Mouse (Mus musculus) limb, embryonic 12.5 days (tissue): ENCODE results near the gene Olfr1087. TPM values are rescaled to one million over a fixed set of nuclear protein-coding genes. Genes with fewer than 3 reads are reported as not detected.
"Not testable (repeated sequence)": the region's sequence is repeated elsewhere in the genome, so short reads cannot be mapped to it uniquely, and the experiment has no call there.

Experiments used
- ATAC-seq: fragments of 200-750 bp; cut with Nextera tagmentation; 2 replicates; pipeline ENCODE4 v1.8.0; 2017; ENCODE audit warnings: low read depth, moderate TSS enrichment; ENCODE audit not compliant: insufficient number of reproducible peaks, insufficient read depth, low FRiP score, low TSS enrichment
- H3K27ac ChIP-seq: fragments of 300-500 bp; sonication (generic); 2 replicates; pipeline ENCODE4 v1.5.1; 2016; ENCODE audit warnings: mild to moderate bottlenecking, moderate library complexity
- H3K27me3 ChIP-seq: fragments of 300-500 bp; sonication (generic); 2 replicates; pipeline ENCODE4 v1.6.1; 2016; ENCODE audit warnings: mild to moderate bottlenecking, moderate library complexity
- H3K36me3 ChIP-seq: fragments of 300-500 bp; sonication (generic); 2 replicates; pipeline ENCODE4 v1.6.1; 2016; ENCODE audit warnings: mild to moderate bottlenecking, moderate library complexity
- H3K4me1 ChIP-seq: fragments of 300-500 bp; sonication (generic); replicated peaks from 2 replicates; pipeline ENCODE4 v1.6.1; 2016
- H3K4me2 ChIP-seq: fragments of 300-500 bp; sonication (generic); 2 replicates; pipeline ENCODE4 v1.6.1; 2016; ENCODE audit warnings: mild to moderate bottlenecking, moderate library complexity
- H3K4me3 ChIP-seq: fragments of 300-500 bp; sonication (generic); replicated peaks from 2 replicates; pipeline ENCODE4 v1.5.1; 2016; ENCODE audit warnings: mild to moderate bottlenecking
- H3K9ac ChIP-seq: fragments of 300-500 bp; sonication (generic); replicated peaks from 2 replicates; pipeline ENCODE4 v1.6.1; 2016; ENCODE audit warnings: mild to moderate bottlenecking, moderate library complexity
- H3K9me3 ChIP-seq: fragments of 300-500 bp; sonication (generic); 2 replicates; pipeline ENCODE4 v1.6.1; 2016; ENCODE audit warnings: mild to moderate bottlenecking, moderate library complexity
- WGBS: fragments of 180-500 bp; shearing (Covaris S2); methylation state at CpG from one replicate; pipeline ENCODE4 v1.1.7; 2016; 5-methylcytosine and 5-hydroxymethylcytosine counted together
- polyA plus RNA-seq: library from polyadenylated mRNA; unstranded; fragments of >200 nt; fragmentation: Nextera tagmentation; extraction: Ambion mirVana; gene quantifications from 2 replicates; pipeline ENCODE4 v1.2.1, GENCODE M21; 2016

The Olfr1087 gene
- polyA plus RNA-seq: not detected in 2 replicates

DNA sequence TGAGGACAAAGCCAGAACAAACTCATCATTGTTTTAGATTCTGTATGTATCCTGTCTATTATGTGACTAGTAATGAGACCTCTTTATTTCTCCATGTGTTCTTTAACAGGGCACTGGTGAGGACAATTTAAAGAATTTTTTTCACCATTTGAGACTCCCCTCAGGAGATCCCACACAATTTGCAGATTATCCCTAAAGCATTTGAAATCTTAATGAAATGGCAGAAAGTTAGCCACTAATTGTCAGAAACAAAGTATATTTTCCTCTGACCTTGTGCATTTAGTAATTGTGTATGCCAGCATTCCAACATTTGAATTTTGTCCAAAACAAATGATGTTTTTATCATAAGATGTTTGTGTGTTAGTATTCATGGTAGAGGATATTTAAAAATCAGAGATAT is at the start of gene Olfr1087:
Gene Olfr1087, minus strand, starts transcription at position 101 of the 400 bp plus-strand sequence.
- Histone ChIP-seq H3K36me3 (no peaks in the 10 kb centered on the region), H3K27me3 (no peaks in the 10 kb centered on the region), H3K4me2 (no peak within 1 kb of the TSS), H3K4me3 (no peak within 1 kb of the TSS), H3K9ac (no peak within 1 kb of the TSS), H3K9me3 (no peaks in the 10 kb centered on the region), H3K27ac (no peak within 1 kb of the TSS), H3K4me1 (no peaks in the 10 kb centered on the region)
- no peak for ATAC-seq

DNA sequence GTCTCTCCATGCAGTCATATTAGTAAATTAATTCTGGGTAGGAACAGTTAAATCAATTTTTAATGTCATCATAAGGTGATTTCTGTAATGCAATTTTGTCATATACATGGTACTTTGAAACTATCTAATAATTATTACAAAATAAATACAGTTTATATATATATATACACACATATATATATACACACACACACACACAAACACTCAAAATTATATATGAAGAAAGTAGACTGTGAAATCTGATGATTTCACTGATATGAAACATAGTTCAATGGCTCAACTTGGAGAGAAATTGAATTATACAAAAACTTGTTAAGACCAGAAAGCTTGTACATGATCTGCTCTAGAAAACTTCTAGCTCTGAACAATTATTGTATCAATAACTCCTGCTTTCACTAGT is 35.4 kb upstream of the Olfr1087 start, which contains the start of gene Olfr1089:
Gene Olfr1089, minus strand, starts transcription at position 101 of the 400 bp plus-strand sequence.
- no peaks in the 10 kb centered on the region for H3K27me3 ChIP-seq
- H3K4me2 ChIP-seq: no peak within 1 kb of the TSS
- no peaks in the 10 kb centered on the region for H3K36me3 ChIP-seq
- ATAC-seq: no peak
- H3K9me3 ChIP-seq: no peaks in the 10 kb centered on the region
- H3K4me1 ChIP-seq: no peaks in the 10 kb centered on the region
- no peak within 1 kb of the TSS for H3K27ac ChIP-seq
- H3K9ac ChIP-seq: no peak within 1 kb of the TSS
- H3K4me3 ChIP-seq: no peak within 1 kb of the TSS

DNA sequence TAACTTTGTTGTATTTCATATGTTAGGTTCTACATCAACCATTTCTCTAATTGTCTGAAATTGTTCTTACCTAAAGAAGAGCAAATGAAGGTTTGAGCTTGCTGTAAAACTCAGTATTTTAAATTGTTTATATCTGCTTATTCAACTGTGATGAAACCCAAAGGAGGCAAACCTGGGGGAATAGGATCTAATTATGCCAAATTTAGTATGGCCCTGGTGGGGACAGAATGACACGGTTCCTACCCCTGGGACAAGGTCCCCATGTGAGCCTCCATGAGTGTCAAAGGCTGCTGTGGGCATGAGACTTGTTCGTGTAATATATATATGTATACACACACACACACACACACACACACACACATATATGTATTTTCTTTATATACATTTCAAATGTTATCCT is 18.2 kb downstream of the Olfr1087 start, which contains the start of gene Olfr1086:
Gene Olfr1086, minus strand, starts transcription at position 101 of the 400 bp plus-strand sequence.
- no peaks in the 10 kb centered on the region for H3K27me3 ChIP-seq
- no peak within 1 kb of the TSS for H3K27ac ChIP-seq
- no peak within 1 kb of the TSS for H3K4me3 ChIP-seq
- no peaks in the 10 kb centered on the region for H3K4me1 ChIP-seq
- ATAC-seq: no peak
- 85% methylated on average over 2 of the region's 2 CpGs for WGBS
- H3K4me2 ChIP-seq: no peak within 1 kb of the TSS
- no peaks in the 10 kb centered on the region for H3K9me3 ChIP-seq
- no peaks in the 10 kb centered on the region for H3K36me3 ChIP-seq
- H3K9ac ChIP-seq: no peak within 1 kb of the TSS

DNA sequence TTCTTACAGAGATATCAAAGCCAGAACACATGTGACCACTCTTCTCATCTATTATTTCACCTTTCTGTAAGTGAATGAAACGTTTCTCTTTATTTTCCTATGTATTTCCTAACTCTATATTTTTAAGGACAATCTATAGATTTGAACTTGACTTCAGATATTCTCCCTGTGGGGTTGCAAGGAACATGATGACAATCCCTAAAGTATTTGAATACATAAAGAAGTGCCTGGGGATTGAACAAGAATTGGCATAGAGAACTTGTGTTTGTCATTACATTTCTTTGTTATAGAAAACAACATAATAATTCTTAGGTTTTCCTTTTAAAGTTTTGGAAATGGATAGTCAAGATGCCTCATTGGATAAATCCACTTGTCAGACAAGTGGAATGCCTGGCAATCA is 36.3 kb downstream of the Olfr1087 start, which contains the start of gene Olfr1085:
Gene Olfr1085, minus strand, starts transcription at position 101 of the 400 bp plus-strand sequence.
- Histone ChIP-seq H3K4me1 (no peaks in the 10 kb centered on the region), H3K4me2 (no peak within 1 kb of the TSS), H3K4me3 (no peak within 1 kb of the TSS), H3K9me3 (no peaks in the 10 kb centered on the region), H3K27ac (no peak within 1 kb of the TSS), H3K27me3 (no peaks in the 10 kb centered on the region), H3K36me3 (no peaks in the 10 kb centered on the region), H3K9ac (no peak within 1 kb of the TSS)
- 21% methylated on average over 1 of the region's 1 CpGs for WGBS
- ATAC-seq: no peak

DNA sequence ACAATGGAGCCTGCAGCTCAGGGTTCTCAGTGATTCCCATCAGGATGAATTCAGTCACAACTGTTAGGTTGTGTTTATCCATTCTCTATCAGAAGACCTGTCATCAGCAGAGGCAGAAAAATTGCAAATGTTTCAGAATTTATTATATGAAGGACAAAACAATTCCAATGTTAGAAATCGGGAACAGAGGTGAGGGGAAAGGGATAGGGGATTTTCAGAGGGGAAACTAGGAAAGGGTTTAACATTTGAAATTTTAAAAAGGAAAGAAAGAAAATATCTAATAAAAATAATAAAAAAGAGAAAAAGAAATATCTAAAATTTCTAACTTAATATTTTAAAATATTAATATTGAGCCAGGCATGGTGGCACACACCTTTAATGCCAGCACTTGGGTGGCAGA is 58.6 kb downstream of the Olfr1087 start, which contains the start of gene Olfr1084:
Gene Olfr1084, minus strand, starts transcription at position 101 of the 400 bp plus-strand sequence.
- ATAC-seq, H3K36me3 ChIP-seq, H3K27me3 ChIP-seq, H3K9ac ChIP-seq, H3K4me2 ChIP-seq, H3K4me1 ChIP-seq, H3K4me3 ChIP-seq, H3K9me3 ChIP-seq, H3K27ac ChIP-seq: not testable (repeated sequence)
- whole genome bisulfite sequencing: 88% methylated on average over 1 of the region's 1 CpGs

Other genes starting within 250 kb of the Olfr1087 start
- gene Olfr1065, start 247.8 kb downstream of the Olfr1087 start, polyA plus RNA-seq: not detected in 2 replicates
- gene Olfr1066, start 242.1 kb downstream of the Olfr1087 start, polyA plus RNA-seq: not detected in 2 replicates
- gene Olfr228, start 211.0 kb downstream of the Olfr1087 start, polyA plus RNA-seq: not detected in 2 replicates
- not detected in 2 replicates for gene Olfr1076, start 189.9 kb downstream of the Olfr1087 start, polyA plus RNA-seq
- gene Olfr1079, start 155.9 kb downstream of the Olfr1087 start, polyA plus RNA-seq: not detected in 2 replicates
- gene Olfr1080, start 140.2 kb downstream of the Olfr1087 start, polyA plus RNA-seq: not detected in 2 replicates
- gene Olfr1082, start 99.4 kb downstream of the Olfr1087 start, polyA plus RNA-seq: not detected in 2 replicates
- not detected in 2 replicates for gene Olfr1084, start 58.7 kb downstream of the Olfr1087 start, polyA plus RNA-seq
- gene Olfr1085, start 36.4 kb downstream of the Olfr1087 start, polyA plus RNA-seq: not detected in 2 replicates
- not detected in 2 replicates for gene Olfr1086, start 18.3 kb downstream of the Olfr1087 start, polyA plus RNA-seq
- not detected in 2 replicates for gene Olfr1089, start 35.3 kb upstream of the Olfr1087 start, polyA plus RNA-seq
- gene Olfr1090, start 60.6 kb upstream of the Olfr1087 start, polyA plus RNA-seq: not detected in 2 replicates
- not detected in 2 replicates for gene Olfr1093, start 84.1 kb upstream of the Olfr1087 start, polyA plus RNA-seq
- not detected in 2 replicates for gene Olfr141, start 111.6 kb upstream of the Olfr1087 start, polyA plus RNA-seq
- gene Olfr1094, start 126.3 kb upstream of the Olfr1087 start, polyA plus RNA-seq: not detected in 2 replicates
- not detected in 2 replicates for gene Olfr1095, start 153.3 kb upstream of the Olfr1087 start, polyA plus RNA-seq
- gene Gm13723, start 176.4 kb upstream of the Olfr1087 start, polyA plus RNA-seq: not detected in 2 replicates
- gene Olfr1097, start 193.8 kb upstream of the Olfr1087 start, polyA plus RNA-seq: not detected in 2 replicates
- gene Olfr1098, start 226.2 kb upstream of the Olfr1087 start, polyA plus RNA-seq: not detected in 2 replicates